Mouse (Mus musculus): ENCODE results near the gene Bcr. TPM values are rescaled to one million over a fixed set of nuclear protein-coding genes. Genes with fewer than 3 reads are reported as not detected.

Gene Bcr
- polyA plus RNA-seq, 1 experiment = 20.8 TPM

GRCm38 (mm10) chr10:75130372-75131046, 70.1 kb downstream of the Bcr start:
- no peak overlapping the region for H3K4me3 ChIP-seq (ENCODE audit: control insufficient read depth, insufficient read depth, low read length)
- no peak for DNase-seq
- H3K4me1 ChIP-seq (replicated peaks; ENCODE audit: control insufficient read depth, insufficient read depth, low read length) = peaks cover 5% of the 10 kb centered on the region
- no peaks in the 10 kb centered on the region for H3K36me3 ChIP-seq (ENCODE audit: control insufficient read depth, insufficient read depth, low read length)
- TF ChIP-seq POLR2A (IDR thresholded peaks at IDR 0.05; ENCODE audit: control insufficient read depth, extremely low read depth, insufficient read depth, low read length, poor library complexity) (no peak), CTCF (IDR thresholded peaks at IDR 0.05; ENCODE audit: borderline replicate concordance, control insufficient read depth, extremely low read depth, insufficient read depth, low read length, poor library complexity) (no peak)
- WGBS = 80% methylated on average over 4 of the region's 4 CpGs
- H3K27ac ChIP-seq (ENCODE audit: control insufficient read depth, insufficient read depth, low read length) = no peak overlapping the region
- no peaks in the 10 kb centered on the region for H3K27me3 ChIP-seq (ENCODE audit: control insufficient read depth, insufficient read depth, low read length)

- no peak for TF ChIP-seq POLR2A (IDR thresholded peaks at IDR 0.05; ENCODE audit: control insufficient read depth, extremely low read depth, insufficient read depth, low read length, poor library complexity)
- no peak for TF ChIP-seq CTCF (IDR thresholded peaks at IDR 0.05; ENCODE audit: borderline replicate concordance, control insufficient read depth, extremely low read depth, insufficient read depth, low read length, poor library complexity)
- Histone ChIP-seq H3K36me3 (ENCODE audit: control insufficient read depth, insufficient read depth, low read length) (no peaks in the 10 kb centered on the region), H3K27ac (ENCODE audit: control insufficient read depth, insufficient read depth, low read length) (no peak overlapping the region), H3K27me3 (ENCODE audit: control insufficient read depth, insufficient read depth, low read length) (no peaks in the 10 kb centered on the region), H3K4me1 (replicated peaks; ENCODE audit: control insufficient read depth, insufficient read depth, low read length) (peaks cover 9% of the 10 kb centered on the region), H3K4me3 (ENCODE audit: control insufficient read depth, insufficient read depth, low read length) (no peak overlapping the region)
- 95% methylated on average over 8 of the region's 8 CpGs for WGBS
- no peak for DNase-seq
Observed at GRCm38 (mm10) chr10:75131625-75132024, 71.2 kb downstream of the Bcr start.

- H3K4me1 ChIP-seq (replicated peaks; ENCODE audit: control insufficient read depth, insufficient read depth, low read length) = peaks cover 13% of the 10 kb centered on the region
- no peak for TF ChIP-seq CTCF (IDR thresholded peaks at IDR 0.05; ENCODE audit: borderline replicate concordance, control insufficient read depth, extremely low read depth, insufficient read depth, low read length, poor library complexity)
- no peak for TF ChIP-seq POLR2A (IDR thresholded peaks at IDR 0.05; ENCODE audit: control insufficient read depth, extremely low read depth, insufficient read depth, low read length, poor library complexity)
- H3K27ac ChIP-seq (ENCODE audit: control insufficient read depth, insufficient read depth, low read length) = no peak overlapping the region
- H3K36me3 ChIP-seq (ENCODE audit: control insufficient read depth, insufficient read depth, low read length) = no peaks in the 10 kb centered on the region
- DNase-seq = no peak
- 95% methylated on average over 15 of the region's 15 CpGs for WGBS
- no peak overlapping the region for H3K4me3 ChIP-seq (ENCODE audit: control insufficient read depth, insufficient read depth, low read length)
- no peaks in the 10 kb centered on the region for H3K27me3 ChIP-seq (ENCODE audit: control insufficient read depth, insufficient read depth, low read length)
Observed at GRCm38 (mm10) chr10:75134861-75135517, 74.6 kb downstream of the Bcr start.

DNA sequence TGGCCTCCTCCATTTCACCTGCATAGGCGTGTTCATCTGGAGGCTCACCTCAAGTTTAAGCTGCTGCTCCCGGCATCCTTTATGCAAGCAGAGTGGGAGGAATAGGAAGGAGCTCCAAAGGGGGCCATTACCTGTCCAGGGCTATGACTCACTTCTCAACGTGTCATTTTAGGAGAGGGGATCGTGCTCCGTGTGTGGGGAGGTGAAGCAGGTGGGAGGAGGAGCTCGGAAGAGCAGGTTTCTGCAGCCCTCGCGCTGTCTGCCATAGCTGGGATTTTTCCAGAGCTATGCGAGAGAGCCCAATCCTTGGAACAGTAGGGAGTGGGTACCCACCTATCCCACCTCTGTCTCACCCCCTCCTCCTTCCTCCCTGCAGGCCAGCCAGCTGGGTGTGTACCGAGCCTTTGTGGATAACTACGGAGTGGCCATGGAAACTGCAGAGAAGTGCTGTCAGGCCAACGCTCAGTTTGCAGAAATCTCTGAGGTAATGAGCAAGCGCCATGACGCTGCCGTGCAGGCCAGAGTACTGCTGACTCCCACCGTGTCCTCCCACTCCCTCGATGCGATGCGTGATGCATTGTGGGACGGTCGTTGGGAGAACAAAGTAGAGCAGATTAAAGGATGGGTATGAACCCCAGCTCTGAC, 75.2 kb downstream of the Bcr start:
- no peak for TF ChIP-seq POLR2A (IDR thresholded peaks at IDR 0.05; ENCODE audit: control insufficient read depth, extremely low read depth, insufficient read depth, low read length, poor library complexity)
- no peak for TF ChIP-seq CTCF (IDR thresholded peaks at IDR 0.05; ENCODE audit: borderline replicate concordance, control insufficient read depth, extremely low read depth, insufficient read depth, low read length, poor library complexity)
- Histone ChIP-seq H3K4me1 (replicated peaks; ENCODE audit: control insufficient read depth, insufficient read depth, low read length) (peaks cover 13% of the 10 kb centered on the region), H3K27ac (ENCODE audit: control insufficient read depth, insufficient read depth, low read length) (no peak overlapping the region), H3K4me3 (ENCODE audit: control insufficient read depth, insufficient read depth, low read length) (no peak overlapping the region), H3K27me3 (ENCODE audit: control insufficient read depth, insufficient read depth, low read length) (no peaks in the 10 kb centered on the region), H3K36me3 (ENCODE audit: control insufficient read depth, insufficient read depth, low read length) (no peaks in the 10 kb centered on the region)
- DNase-seq = no peak
- WGBS = 96% methylated on average over 21 of the region's 21 CpGs

GRCm38 (mm10) chr10:75137148-75137547, 76.8 kb downstream of the Bcr start:
- TF ChIP-seq POLR2A (IDR thresholded peaks at IDR 0.05; ENCODE audit: control insufficient read depth, extremely low read depth, insufficient read depth, low read length, poor library complexity) (no peak), CTCF (IDR thresholded peaks at IDR 0.05; ENCODE audit: borderline replicate concordance, control insufficient read depth, extremely low read depth, insufficient read depth, low read length, poor library complexity) (no peak)
- peak; percentile 80 for DNase-seq
- 5% methylated on average over 3 of the region's 3 CpGs for WGBS
- H3K36me3 ChIP-seq (ENCODE audit: control insufficient read depth, insufficient read depth, low read length) = no peaks in the 10 kb centered on the region
- H3K4me1 ChIP-seq (replicated peaks; ENCODE audit: control insufficient read depth, insufficient read depth, low read length) = peaks cover 13% of the 10 kb centered on the region
- H3K27ac ChIP-seq (ENCODE audit: control insufficient read depth, insufficient read depth, low read length) = peak overlapping the region; percentile 62
- H3K27me3 ChIP-seq (ENCODE audit: control insufficient read depth, insufficient read depth, low read length) = no peaks in the 10 kb centered on the region
- no peak overlapping the region for H3K4me3 ChIP-seq (ENCODE audit: control insufficient read depth, insufficient read depth, low read length)

DNA sequence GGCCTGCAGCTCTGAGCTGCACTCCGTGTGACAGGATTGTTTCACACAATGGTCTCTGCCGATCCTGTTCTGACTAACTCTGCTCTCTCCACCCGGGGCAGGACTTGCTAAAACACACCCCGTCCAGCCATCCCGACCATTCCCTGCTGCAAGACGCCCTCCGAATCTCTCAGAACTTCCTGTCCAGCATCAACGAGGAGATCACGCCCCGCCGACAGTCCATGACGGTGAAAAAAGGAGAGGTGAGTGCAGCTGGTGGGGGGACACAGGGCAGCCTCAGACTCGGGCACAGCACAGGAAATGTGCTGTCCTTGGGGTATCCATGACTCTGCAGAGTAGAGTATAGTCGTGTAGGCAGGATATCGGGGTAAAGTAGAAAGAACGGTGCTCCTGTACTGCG, 84.8 kb downstream of the Bcr start:
- TF ChIP-seq POLR2A (IDR thresholded peaks at IDR 0.05; ENCODE audit: control insufficient read depth, extremely low read depth, insufficient read depth, low read length, poor library complexity) (no peak), CTCF (IDR thresholded peaks at IDR 0.05; ENCODE audit: borderline replicate concordance, control insufficient read depth, extremely low read depth, insufficient read depth, low read length, poor library complexity) (no peak)
- Histone ChIP-seq H3K4me3 (ENCODE audit: control insufficient read depth, insufficient read depth, low read length) (no peak overlapping the region), H3K4me1 (replicated peaks; ENCODE audit: control insufficient read depth, insufficient read depth, low read length) (peaks cover 17% of the 10 kb centered on the region), H3K36me3 (ENCODE audit: control insufficient read depth, insufficient read depth, low read length) (no peaks in the 10 kb centered on the region), H3K27me3 (ENCODE audit: control insufficient read depth, insufficient read depth, low read length) (no peaks in the 10 kb centered on the region), H3K27ac (ENCODE audit: control insufficient read depth, insufficient read depth, low read length) (no peak overlapping the region)
- WGBS = 58% methylated on average over 17 of the region's 17 CpGs
- no peak for DNase-seq
